Mouse (Mus musculus) lung, embryonic 16.5 days (tissue): ENCODE data around the gene Prtg. TPM values are rescaled to one million over a fixed set of nuclear protein-coding genes. Genes with fewer than 3 reads are reported as not detected.

ENCODE experiments used
- ATAC-seq: fragments of 200-750 bp; cut with Nextera tagmentation; 2 replicates; pipeline ENCODE4 v1.8.0; 2017; ENCODE audit warnings: low read depth, mild to moderate bottlenecking, moderate library complexity
- H3K27ac ChIP-seq: fragments of 300-500 bp; sonication (generic); 2 replicates; pipeline ENCODE4 v1.5.1; 2014; ENCODE audit warnings: mild to moderate bottlenecking, control low read depth, low read length
- H3K27me3 ChIP-seq: fragments of 300-500 bp; sonication (generic); 2 replicates; pipeline ENCODE4 v1.6.1; 2014; ENCODE audit warnings: low read depth, low read length, mixed read lengths; ENCODE audit not compliant: control insufficient read depth, insufficient read depth
- H3K36me3 ChIP-seq: fragments of 300-500 bp; sonication (generic); 2 replicates; pipeline ENCODE4 v1.6.1; 2014; ENCODE audit warnings: low read length; ENCODE audit not compliant: control insufficient read depth, insufficient read depth
- H3K4me1 ChIP-seq: fragments of 300-500 bp; sonication (generic); replicated peaks from 2 replicates; pipeline ENCODE4 v1.6.1; 2014; ENCODE audit warnings: low read length, mixed read lengths; ENCODE audit not compliant: control insufficient read depth, insufficient read depth
- H3K4me2 ChIP-seq: fragments of 300-500 bp; sonication (generic); 2 replicates; pipeline ENCODE4 v1.6.1; 2014; ENCODE audit warnings: low read depth, low read length, control low read depth
- H3K4me3 ChIP-seq: fragments of 300-500 bp; sonication (generic); 2 replicates; pipeline ENCODE4 v1.5.1; 2014; ENCODE audit warnings: mild to moderate bottlenecking, low read length, control low read depth
- H3K9ac ChIP-seq: fragments of 300-500 bp; sonication (generic); 2 replicates; pipeline ENCODE4 v1.6.1; 2014; ENCODE audit warnings: low read length, control low read depth
- H3K9me3 ChIP-seq: fragments of 300-500 bp; sonication (generic); 2 replicates; pipeline ENCODE4 v1.6.1; 2016; ENCODE audit warnings: low read length; ENCODE audit not compliant: control insufficient read depth
- WGBS: fragments of 180-500 bp; shearing (Covaris S2); extraction: QIAGEN DNeasy Blood & Tissue Kit; methylation state at CpG from one replicate; pipeline ENCODE4 v1.1.7; 2014; 5-methylcytosine and 5-hydroxymethylcytosine counted together
- polyA plus RNA-seq: library from polyadenylated mRNA; unstranded; fragments of >200 nt; fragmentation: Nextera tagmentation; extraction: Ambion mirVana; gene quantifications from 2 replicates; pipeline ENCODE4 v1.2.1, GENCODE M21; 2015

Prtg gene
- 0.34 and 0.40 TPM in 2 replicates for polyA plus RNA-seq

DNA sequence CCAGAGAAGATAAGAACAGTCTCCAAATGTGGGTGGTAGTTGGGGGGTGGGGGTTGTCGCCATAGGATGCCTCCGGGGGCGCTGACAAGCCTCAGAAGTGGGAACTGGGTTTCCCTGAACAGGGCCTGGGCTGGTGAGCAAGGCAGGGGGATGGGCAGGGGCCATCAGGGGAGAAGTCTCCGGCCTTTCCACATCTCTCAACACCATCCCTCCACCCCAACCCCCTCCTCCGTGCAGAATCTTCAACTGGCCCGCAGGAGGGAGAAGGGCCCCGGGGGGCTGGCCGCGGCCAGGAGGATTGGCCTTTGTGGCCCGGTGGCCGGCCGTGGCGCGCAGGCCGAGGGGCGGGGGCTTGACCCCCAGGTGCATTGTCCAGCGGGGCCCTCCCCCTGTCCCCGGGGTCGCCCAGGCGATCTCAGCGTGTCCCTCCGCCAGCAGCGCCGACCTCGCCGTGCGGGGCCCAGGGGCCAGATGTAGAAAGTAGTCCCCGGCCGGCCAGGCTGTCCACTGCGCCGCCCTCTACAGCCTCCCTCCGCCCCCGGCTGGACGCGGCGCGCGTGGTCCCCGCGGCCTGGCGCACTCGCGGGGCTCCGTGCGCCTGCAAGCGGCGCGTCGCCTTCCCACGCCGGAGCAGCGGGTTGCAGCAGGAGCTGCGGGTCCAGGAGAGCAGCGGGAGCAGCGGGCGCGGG lies at the start of gene Prtg:
Gene Prtg (plus strand): TSS at position 144 of the 689 bp plus-strand sequence.
- 1% methylated on average over 44 of the region's 57 CpGs for WGBS
- H3K4me2 ChIP-seq, result peak within 1 kb of the TSS; percentile 100

DNA sequence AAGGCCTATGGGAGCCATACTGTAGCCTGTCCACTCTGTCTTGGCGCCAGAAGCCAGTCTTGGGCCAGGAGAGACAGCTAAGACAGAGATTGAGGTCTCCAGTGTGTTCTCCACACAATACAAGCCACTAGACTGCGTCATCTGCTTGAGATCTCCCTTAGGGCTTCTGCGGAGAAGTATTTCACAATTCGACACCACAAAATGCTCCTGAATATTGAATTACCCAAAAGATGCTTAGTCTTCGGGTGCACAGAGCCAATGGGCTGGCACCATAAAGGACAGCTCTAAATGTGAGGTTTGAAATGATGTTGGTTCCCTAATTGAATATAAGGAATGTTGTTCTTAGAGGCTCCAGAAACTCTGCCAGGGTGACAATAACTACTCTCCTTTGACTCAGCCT lies 49.5 kb upstream of the Prtg start:
- no peak overlapping the region for H3K9ac ChIP-seq
- no peak overlapping the region for H3K27ac ChIP-seq
- ATAC-seq, result no peak
- H3K4me1 ChIP-seq, result no peaks in the 10 kb centered on the region
- H3K4me3 ChIP-seq, result no peak overlapping the region
- H3K4me2 ChIP-seq, result no peak overlapping the region
- WGBS, result 85% methylated on average over 5 of the region's 5 CpGs
- H3K9me3 ChIP-seq, result no peaks in the 10 kb centered on the region
- H3K27me3 ChIP-seq, result no peaks in the 10 kb centered on the region
- no peaks in the 10 kb centered on the region for H3K36me3 ChIP-seq

More for the DNA sequence above, at the start of gene Prtg:
- peaks cover 12% of the 10 kb centered on the region for H3K4me1 ChIP-seq
- peak; percentile 86 for ATAC-seq
- H3K9ac ChIP-seq, result peak within 1 kb of the TSS; percentile 79
- no peaks in the 10 kb centered on the region for H3K27me3 ChIP-seq
- no peaks in the 10 kb centered on the region for H3K36me3 ChIP-seq
- H3K9me3 ChIP-seq, result no peaks in the 10 kb centered on the region
- peak within 1 kb of the TSS; percentile 22; the same call in 1 of the 2 replicates for H3K27ac ChIP-seq
- peak within 1 kb of the TSS; percentile 82 for H3K4me3 ChIP-seq

DNA sequence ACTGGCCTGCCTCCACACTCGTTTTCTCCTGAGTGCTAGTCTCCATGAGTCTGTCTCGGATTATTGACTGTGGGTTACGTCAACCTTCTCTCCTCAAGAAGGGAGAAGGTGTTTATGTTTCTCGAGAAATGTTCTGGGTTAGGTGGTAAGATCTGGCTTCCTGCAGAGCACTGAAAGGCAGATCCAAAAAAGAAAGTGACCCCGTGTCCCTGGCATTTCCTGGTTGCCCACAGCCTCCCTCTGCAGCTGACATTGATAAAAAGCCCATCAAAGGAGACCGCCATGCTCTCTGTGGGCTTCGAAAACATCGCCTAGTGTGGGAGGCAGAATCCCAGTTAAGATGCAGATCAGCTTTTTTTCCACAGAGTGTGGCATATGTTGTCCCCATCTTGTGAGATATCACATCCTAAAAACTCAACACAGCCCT lies 48.0 kb upstream of the Prtg start:
- H3K27ac ChIP-seq, result no peak overlapping the region
- WGBS, result 27% methylated on average over 8 of the region's 8 CpGs
- peaks cover 5% of the 10 kb centered on the region for H3K4me1 ChIP-seq
- no peaks in the 10 kb centered on the region for H3K9me3 ChIP-seq
- no peak overlapping the region for H3K4me2 ChIP-seq
- no peak overlapping the region for H3K9ac ChIP-seq
- no peaks in the 10 kb centered on the region for H3K36me3 ChIP-seq
- H3K27me3 ChIP-seq, result no peaks in the 10 kb centered on the region
- H3K4me3 ChIP-seq, result no peak overlapping the region
- ATAC-seq, result no peak

- Histone ChIP-seq H3K4me1 (peaks cover 5% of the 10 kb centered on the region), H3K4me2 (no peak overlapping the region), H3K36me3 (no peaks in the 10 kb centered on the region), H3K27ac (peak overlapping the region; percentile 66), H3K9ac (peak overlapping the region; percentile 14; the same call in 1 of the 2 replicates), H3K9me3 (no peaks in the 10 kb centered on the region), H3K4me3 (no peak overlapping the region), H3K27me3 (no peaks in the 10 kb centered on the region)
- 13% methylated on average over 3 of the region's 3 CpGs for WGBS
- ATAC-seq, result peak; percentile 80
These were observed 43.5 kb upstream of the Prtg start for GRCm38 (mm10) chr9:72763050-72763718.

DNA sequence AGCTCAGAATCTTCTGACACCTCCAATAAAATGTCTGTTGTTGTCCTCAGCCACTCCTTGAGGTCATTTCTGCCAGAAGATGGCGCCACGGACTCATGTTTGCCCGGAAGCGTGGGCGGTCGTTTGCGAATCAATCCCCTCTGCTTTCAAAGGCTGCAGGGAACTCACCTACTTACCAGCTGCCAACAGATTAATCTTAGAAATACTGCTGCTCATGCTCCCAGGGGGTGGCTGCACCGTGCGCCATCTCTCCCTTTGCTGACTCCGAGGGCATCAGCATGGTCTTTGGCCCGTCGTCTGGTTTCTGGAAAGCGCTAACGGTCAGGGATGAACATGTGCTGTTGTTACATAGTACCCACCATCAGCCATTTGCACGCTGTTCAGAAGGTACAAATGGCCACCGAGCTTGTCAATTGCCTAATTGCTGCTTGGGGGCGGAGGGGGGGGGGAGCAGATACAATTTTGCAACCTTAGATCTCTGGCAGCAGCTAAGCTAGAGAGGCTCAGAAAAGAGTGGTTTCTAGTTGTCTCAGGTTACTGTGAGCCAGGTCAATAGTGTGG lies 39.8 kb upstream of the Prtg start:
- H3K4me2 ChIP-seq, result peak overlapping the region; percentile 93
- H3K4me1 ChIP-seq, result peaks cover 5% of the 10 kb centered on the region
- 1% methylated on average over 17 of the region's 17 CpGs for WGBS
- H3K36me3 ChIP-seq, result no peaks in the 10 kb centered on the region
- H3K4me3 ChIP-seq, result peak overlapping the region; percentile 53
- H3K9me3 ChIP-seq, result no peaks in the 10 kb centered on the region
- peak; percentile 79 for ATAC-seq
- H3K27me3 ChIP-seq, result no peaks in the 10 kb centered on the region
- H3K9ac ChIP-seq, result peak overlapping the region; percentile 69
- H3K27ac ChIP-seq, result no peak overlapping the region

GRCm38 (mm10) chr9:72775022-72775421 lies 31.7 kb upstream of the Prtg start:
- ATAC-seq, result no peak
- Histone ChIP-seq H3K9me3 (no peaks in the 10 kb centered on the region), H3K4me3 (no peak overlapping the region), H3K27me3 (no peaks in the 10 kb centered on the region), H3K36me3 (no peaks in the 10 kb centered on the region), H3K9ac (no peak overlapping the region), H3K4me2 (no peak overlapping the region), H3K4me1 (no peaks in the 10 kb centered on the region; the same call in 1 of the 2 replicates), H3K27ac (no peak overlapping the region)
- 83% methylated on average over 4 of the region's 4 CpGs for WGBS

GRCm38 (mm10) chr9:72779004-72779403 lies 27.7 kb upstream of the Prtg start:
- H3K4me3 ChIP-seq, result no peak overlapping the region
- no peaks in the 10 kb centered on the region for H3K9me3 ChIP-seq
- peaks cover 4% of the 10 kb centered on the region for H3K4me1 ChIP-seq
- H3K27ac ChIP-seq, result no peak overlapping the region
- H3K4me2 ChIP-seq, result no peak overlapping the region
- H3K9ac ChIP-seq, result no peak overlapping the region
- peak; percentile 61 for ATAC-seq
- no peaks in the 10 kb centered on the region for H3K27me3 ChIP-seq
- H3K36me3 ChIP-seq, result no peaks in the 10 kb centered on the region
- WGBS, result 29% methylated on average over 11 of the region's 11 CpGs

GRCm38 (mm10) chr9:72779733-72780132 lies 26.9 kb upstream of the Prtg start:
- ATAC-seq, result peak; percentile 41; the same call in 1 of the 2 replicates
- no peak overlapping the region for H3K27ac ChIP-seq

GRCm38 (mm10) chr9:72780694-72781093 lies 26.0 kb upstream of the Prtg start:
- Histone ChIP-seq H3K27ac (no peak overlapping the region), H3K9ac (no peak overlapping the region), H3K4me1 (peaks cover 4% of the 10 kb centered on the region), H3K27me3 (no peaks in the 10 kb centered on the region), H3K36me3 (no peaks in the 10 kb centered on the region), H3K4me2 (no peak overlapping the region), H3K4me3 (no peak overlapping the region), H3K9me3 (no peaks in the 10 kb centered on the region)
- ATAC-seq, result no peak
- WGBS, result 16% methylated on average over 5 of the region's 5 CpGs

More at GRCm38 (mm10) chr9:72779733-72780132, 26.9 kb upstream of the Prtg start:
- no peaks in the 10 kb centered on the region for H3K9me3 ChIP-seq
- no peaks in the 10 kb centered on the region for H3K27me3 ChIP-seq
- H3K4me1 ChIP-seq, result peaks cover 4% of the 10 kb centered on the region
- WGBS, result 16% methylated on average over 4 of the region's 4 CpGs
- H3K36me3 ChIP-seq, result no peaks in the 10 kb centered on the region
- no peak overlapping the region for H3K9ac ChIP-seq
- H3K4me2 ChIP-seq, result no peak overlapping the region
- no peak overlapping the region for H3K4me3 ChIP-seq
